Mouse (Mus musculus) bone marrow, adult 2 months (tissue): ENCODE results near the gene Olfr107. TPM values are rescaled to one million over a fixed set of nuclear protein-coding genes. Genes with fewer than 3 reads are reported as not detected.

ENCODE experiments used
- H3K27ac ChIP-seq: fragments of 200-500 bp; 2 replicates; pipeline ENCODE4 v1.5.1; 2012; ENCODE audit warnings: low read depth, mild to moderate bottlenecking, control low read depth, inconsistent platforms, low read length; ENCODE audit not compliant: control insufficient read depth, poor library complexity, insufficient read depth
- H3K4me1 ChIP-seq: fragments of 200-500 bp; 2 replicates; pipeline ENCODE4 v1.6.1; 2011; ENCODE audit warnings: low read length; ENCODE audit not compliant: control insufficient read depth, insufficient read depth
- H3K4me3 ChIP-seq: fragments of 200-500 bp; replicated peaks from 2 replicates; pipeline ENCODE3; 2011; ENCODE audit warnings: mild to moderate bottlenecking, low read depth, low read length, control low read depth; ENCODE audit not compliant: control insufficient read depth
- CTCF ChIP-seq: fragments of 200-500 bp; IDR thresholded peaks from 2 replicates; pipeline ENCODE4 v1.5.1; 2011; ENCODE audit warnings: low read length, control low read depth; ENCODE audit not compliant: control insufficient read depth, insufficient read depth
- POLR2A ChIP-seq: fragments of 200-500 bp; IDR thresholded peaks from 2 replicates; pipeline ENCODE4 v1.6.1; 2011; ENCODE audit warnings: low read depth, mild to moderate bottlenecking, control low read depth, low read length, borderline replicate concordance; ENCODE audit not compliant: control insufficient read depth
- WGBS: fragments of 180-500 bp; shearing (Covaris S2); methylation state at CpG from one replicate; pipeline ENCODE4 v1.1.7; 2018; 5-methylcytosine and 5-hydroxymethylcytosine counted together
- polyA plus RNA-seq: library from polyadenylated mRNA; stranded (reverse); fragments of >200 nt; gene quantifications from 2 replicates; pipeline ENCODE4 v1.2.4, GENCODE M21; 2011; ENCODE audit warnings: low replicate concordance; ENCODE audit not compliant: missing spikeins, insufficient read depth, insufficient read length

Olfr107 gene
- polyA plus RNA-seq, result not detected in 2 replicates

DNA sequence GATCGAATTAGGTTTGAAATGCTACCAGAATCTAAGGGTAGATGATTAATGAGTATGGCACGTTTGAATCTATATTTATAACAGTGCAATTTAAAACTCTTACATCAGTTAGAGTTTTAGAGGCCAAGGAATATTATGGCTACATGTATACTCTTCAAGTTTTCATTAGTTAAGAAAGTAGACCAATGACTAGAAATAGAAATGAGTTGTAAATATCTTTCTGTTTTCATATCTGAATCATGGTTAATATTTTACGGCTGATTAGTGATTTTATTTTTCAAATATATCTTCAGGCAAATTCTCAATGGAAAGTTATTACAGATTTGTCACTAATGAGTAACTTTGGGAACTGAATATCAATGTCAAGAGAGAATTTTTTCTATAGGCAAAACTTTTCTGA is at the start of gene Olfr107:
Gene Olfr107 (plus strand): TSS at position 301 of the 400 bp plus-strand sequence.
- 59% methylated on average over 3 of the region's 3 CpGs for WGBS
- no peak within 1 kb of the TSS for H3K27ac ChIP-seq
- TF ChIP-seq CTCF, result no peak
- TF ChIP-seq POLR2A, result no peak
- H3K4me1 ChIP-seq, result no peaks in the 10 kb centered on the region
- H3K4me3 ChIP-seq, result no peak within 1 kb of the TSS

DNA sequence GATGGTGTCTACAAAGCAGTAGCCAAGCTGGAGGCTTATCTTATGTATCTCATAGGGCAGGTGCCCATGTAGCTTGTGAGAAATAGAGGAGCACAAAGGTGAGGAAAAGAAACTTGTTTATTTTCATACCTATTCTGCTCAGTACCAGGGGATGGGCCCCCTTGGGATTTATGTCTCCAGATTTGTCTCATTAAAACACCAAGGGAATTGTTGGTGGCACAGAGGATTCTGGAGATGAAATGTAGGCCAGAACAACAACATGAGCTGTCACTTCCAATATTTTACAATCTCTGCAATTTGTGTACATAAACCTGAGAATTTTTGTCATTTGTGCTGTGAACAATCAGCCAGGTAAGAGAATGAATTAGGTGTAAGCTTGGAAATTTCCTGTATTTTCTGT is 39.7 kb upstream of the Olfr107 start, which contains the start of gene Olfr104-ps:
Gene Olfr104-ps (plus strand): TSS at position 301 of the 400 bp plus-strand sequence.
- TF ChIP-seq POLR2A, result no peak
- no peak for TF ChIP-seq CTCF
- no peak within 1 kb of the TSS for H3K4me3 ChIP-seq
- no peaks in the 10 kb centered on the region for H3K4me1 ChIP-seq
- H3K27ac ChIP-seq, result no peak within 1 kb of the TSS

- Histone ChIP-seq H3K4me1 (no peaks in the 10 kb centered on the region), H3K27ac (no peak within 1 kb of the TSS), H3K4me3 (no peak within 1 kb of the TSS)
- TF ChIP-seq POLR2A, result no peak
- no peak for TF ChIP-seq CTCF
Observed at GRCm38 (mm10) chr17:37378733-37379132, 20.3 kb upstream of the Olfr107 start, which contains the start of gene Olfr105-ps. TSS of gene Olfr105-ps (plus strand) at chr17:37379033.

DNA sequence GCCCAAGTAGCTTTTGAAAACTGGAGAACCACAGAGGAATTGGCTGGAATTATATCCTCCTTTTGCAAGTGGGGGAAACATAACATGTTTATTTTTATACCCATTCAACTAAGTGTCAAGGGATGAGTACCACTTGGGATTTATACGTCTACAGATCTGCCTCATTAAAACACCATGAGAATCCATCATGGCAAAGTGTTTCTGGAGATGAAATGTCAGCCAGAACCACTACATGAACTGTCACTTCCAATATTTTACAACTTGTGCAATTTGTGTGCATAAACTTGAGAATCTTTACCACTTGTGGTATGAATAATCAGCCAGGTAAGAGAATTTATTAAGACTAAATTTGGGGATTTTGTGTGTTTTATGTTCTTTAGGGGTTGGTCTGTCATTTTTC is 8.9 kb upstream of the Olfr107 start, which contains the start of gene Olfr106-ps:
Gene Olfr106-ps (plus strand): TSS at position 301 of the 400 bp plus-strand sequence.
- WGBS, result 74% methylated on average over 1 of the region's 1 CpGs

DNA sequence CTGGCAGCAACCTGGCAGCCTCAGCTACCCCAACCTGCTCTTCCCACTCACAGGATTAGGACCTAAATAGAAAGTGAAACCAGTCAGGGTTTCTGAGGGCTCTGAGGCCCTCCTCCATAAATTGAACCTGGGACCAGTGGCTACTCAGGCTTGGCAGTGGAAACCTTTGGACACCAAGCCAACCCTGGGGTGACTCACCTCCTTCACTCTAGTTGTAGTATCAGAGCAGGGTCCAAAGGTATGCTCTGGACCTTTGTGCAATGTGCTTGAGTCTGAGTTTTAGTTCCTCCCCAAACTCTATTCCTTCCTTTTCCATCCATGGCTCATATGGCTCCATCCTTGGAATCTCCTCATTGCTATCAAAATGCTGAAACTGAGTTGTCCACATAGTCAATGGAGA is 14.4 kb downstream of the Olfr107 start:
- TF ChIP-seq CTCF (no peak), POLR2A (no peak)
- Histone ChIP-seq H3K4me1 (no peaks in the 10 kb centered on the region), H3K4me3 (no peak overlapping the region), H3K27ac (no peak overlapping the region)

More for the DNA sequence above, 8.9 kb upstream of the Olfr107 start, which contains the start of gene Olfr106-ps:
- H3K4me1 ChIP-seq, result no peaks in the 10 kb centered on the region
- H3K4me3 ChIP-seq, result no peak within 1 kb of the TSS
- no peak for TF ChIP-seq POLR2A
- H3K27ac ChIP-seq, result no peak within 1 kb of the TSS

DNA sequence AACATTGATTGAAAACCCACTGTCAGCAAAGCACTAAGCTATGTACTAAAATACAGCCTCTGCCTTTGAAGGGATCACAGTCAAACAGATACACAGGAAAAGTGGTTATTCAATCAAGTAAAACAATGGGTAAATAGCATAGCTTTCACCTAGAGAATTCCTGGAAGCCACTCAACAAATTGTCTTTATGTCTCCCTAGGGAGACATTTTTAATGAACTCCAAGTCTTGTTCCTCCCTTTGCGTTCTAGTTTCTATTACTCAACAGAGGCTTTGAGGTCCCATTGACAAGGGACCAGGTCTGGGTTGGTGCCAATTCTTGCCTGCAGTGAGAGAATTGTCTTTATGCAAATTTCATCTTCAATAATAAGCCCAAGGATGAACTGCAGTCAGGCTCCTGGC is 46.2 kb downstream of the Olfr107 start, which contains the start of gene Olfr108:
Gene Olfr108 (plus strand): TSS at position 301 of the 400 bp plus-strand sequence.
- TF ChIP-seq CTCF (no peak), POLR2A (no peak)
- WGBS, result 74% methylated on average over 1 of the region's 1 CpGs

More for the DNA sequence above, 46.2 kb downstream of the Olfr107 start, which contains the start of gene Olfr108:
- H3K27ac ChIP-seq, result no peak within 1 kb of the TSS
- no peak within 1 kb of the TSS for H3K4me3 ChIP-seq
- no peaks in the 10 kb centered on the region for H3K4me1 ChIP-seq

Other genes starting within 250 kb of the Olfr107 start
- gene Olfr93, start 237.7 kb upstream of the Olfr107 start, polyA plus RNA-seq, result not detected in 2 replicates
- gene Ubd, start 205.3 kb upstream of the Olfr107 start, polyA plus RNA-seq, result 6.7 and 19.8 TPM in 2 replicates
- gene Olfr94, start 198.2 kb upstream of the Olfr107 start, polyA plus RNA-seq, result not detected in 2 replicates
- gene Olfr95, start 186.1 kb upstream of the Olfr107 start, polyA plus RNA-seq, result 0.40 TPM in 1 of 2 replicates, not detected in the other
- not detected in 2 replicates for gene Olfr96, start 179.1 kb upstream of the Olfr107 start, polyA plus RNA-seq
- gene Olfr97, start 161.9 kb upstream of the Olfr107 start, polyA plus RNA-seq, result not detected in 2 replicates
- not detected in 2 replicates for gene Olfr98, start 135.5 kb upstream of the Olfr107 start, polyA plus RNA-seq
- gene H2-M3, start 129.0 kb upstream of the Olfr107 start, polyA plus RNA-seq, result 3.7 and 8.7 TPM in 2 replicates
- gene Olfr99, start 115.8 kb upstream of the Olfr107 start, polyA plus RNA-seq, result not detected in 2 replicates
- not detected in 2 replicates for gene Olfr101, start 94.9 kb upstream of the Olfr107 start, polyA plus RNA-seq
- gene Olfr102, start 82.2 kb upstream of the Olfr107 start, polyA plus RNA-seq, result not detected in 2 replicates
- not detected in 2 replicates for gene Olfr103, start 59.5 kb upstream of the Olfr107 start, polyA plus RNA-seq
- not detected in 2 replicates for gene Olfr104-ps, start 39.6 kb upstream of the Olfr107 start, polyA plus RNA-seq
- not detected in 2 replicates for gene Olfr105-ps, start 20.2 kb upstream of the Olfr107 start, polyA plus RNA-seq
- gene Olfr106-ps, start 8.8 kb upstream of the Olfr107 start, polyA plus RNA-seq, result not detected in 2 replicates
- not detected in 2 replicates for gene Olfr108, start 46.3 kb downstream of the Olfr107 start, polyA plus RNA-seq
- gene Olfr109, start 59.7 kb downstream of the Olfr107 start, polyA plus RNA-seq, result not detected in 2 replicates
- not detected in 2 replicates for gene H2-M2, start 84.3 kb downstream of the Olfr107 start, polyA plus RNA-seq
- 0.59 and 1.5 TPM in 2 replicates for gene Olfr110, start 93.2 kb downstream of the Olfr107 start, polyA plus RNA-seq
- gene Olfr111, start 108.8 kb downstream of the Olfr107 start, polyA plus RNA-seq, result not detected in 2 replicates
- not detected in 2 replicates for gene Olfr112, start 170.2 kb downstream of the Olfr107 start, polyA plus RNA-seq
- gene Olfr113, start 178.4 kb downstream of the Olfr107 start, polyA plus RNA-seq, result not detected in 2 replicates
- gene Olfr114, start 193.5 kb downstream of the Olfr107 start, polyA plus RNA-seq, result not detected in 2 replicates
- not detected in 2 replicates for gene Olfr115, start 227.9 kb downstream of the Olfr107 start, polyA plus RNA-seq
- gene Olfr116, start 228.0 kb downstream of the Olfr107 start, polyA plus RNA-seq, result not detected in 2 replicates